Mouse (Mus musculus): Measurements from ENCODE around the gene Ap1g1.

GRCm38 (mm10) chr8:109889211-109889610 lies 110.9 kb downstream of the Ap1g1 start:
- TF ChIP-seq TAL1 (IDR thresholded peaks at IDR 0.05; ENCODE audit: low read length) = no peak
- no peak for TF ChIP-seq GATA1 (IDR thresholded peaks at IDR 0.05; ENCODE audit: low read length)

Measured in erythroblast, embryonic 14.5 days (primary cell).